Mouse (Mus musculus): ENCODE data around the gene Bak1.

- TF ChIP-seq USF2 (IDR thresholded peaks at IDR 0.05; ENCODE audit: borderline replicate concordance in 1 of 2, insufficient read depth in 1 of 2, low read depth in 1 of 2, low read length in 2 of 2) (no peak), NRF1 (IDR thresholded peaks at IDR 0.05; ENCODE audit: insufficient read depth, low read depth, low read length, poor library complexity, severe bottlenecking) (no peak)
Measured at GRCm38 (mm10) chr17:26971247-26971905, 57.4 kb downstream of the Bak1 start.

Measured in MEL (cell line).